Mouse (Mus musculus) limb, embryonic 13.5 days (tissue): Measurements from ENCODE around the gene Hhat. TPM values are rescaled to one million over a fixed set of nuclear protein-coding genes. Genes with fewer than 3 reads are reported as not detected.

ENCODE experiments used
- ATAC-seq: fragments of 200-750 bp; cut with Nextera tagmentation; 2 replicates; pipeline ENCODE4 v1.8.0; 2017; ENCODE audit warnings: low read depth, moderate number of reproducible peaks, moderate TSS enrichment; ENCODE audit not compliant: low FRiP score
- H3K27ac ChIP-seq: fragments of 300-500 bp; sonication (generic); 2 replicates; pipeline ENCODE4 v1.5.1; 2015; ENCODE audit warnings: inconsistent platforms, mild to moderate bottlenecking, moderate library complexity
- H3K27me3 ChIP-seq: fragments of 300-500 bp; sonication (generic); 2 replicates; pipeline ENCODE4 v1.6.1; 2015; ENCODE audit warnings: mild to moderate bottlenecking, inconsistent platforms
- H3K36me3 ChIP-seq: fragments of 300-500 bp; sonication (generic); 2 replicates; pipeline ENCODE4 v1.6.1; 2015; ENCODE audit warnings: inconsistent platforms, mild to moderate bottlenecking, moderate library complexity
- H3K4me1 ChIP-seq: fragments of 300-500 bp; sonication (generic); 2 replicates; pipeline ENCODE4 v1.6.1; 2015; ENCODE audit warnings: inconsistent platforms
- H3K4me2 ChIP-seq: fragments of 300-500 bp; sonication (generic); replicated peaks from 2 replicates; pipeline ENCODE4 v1.6.1; 2015; ENCODE audit warnings: inconsistent platforms, mild to moderate bottlenecking, moderate library complexity
- H3K4me3 ChIP-seq: fragments of 300-500 bp; sonication (generic); 2 replicates; pipeline ENCODE4 v1.5.1; 2015; ENCODE audit warnings: moderate library complexity, mild to moderate bottlenecking, inconsistent platforms
- H3K9ac ChIP-seq: fragments of 300-500 bp; sonication (generic); 2 replicates; pipeline ENCODE4 v1.6.1; 2015; ENCODE audit warnings: mild to moderate bottlenecking, inconsistent platforms
- H3K9me3 ChIP-seq: fragments of 300-500 bp; sonication (generic); 2 replicates; pipeline ENCODE4 v1.6.1; 2016; ENCODE audit warnings: inconsistent platforms
- WGBS: fragments of 180-500 bp; shearing (Covaris S2); methylation state at CpG from one replicate; pipeline ENCODE4 v1.1.7; 2015; 5-methylcytosine and 5-hydroxymethylcytosine counted together
- polyA plus RNA-seq: library from polyadenylated mRNA; unstranded; fragments of >200 nt; fragmentation: Nextera tagmentation; extraction: Ambion mirVana; gene quantifications from 2 replicates; pipeline ENCODE4 v1.2.1, GENCODE M21; 2015

Hhat gene
- polyA plus RNA-seq, 1 experiment from 2014 or later: 10.6 TPM

- Histone ChIP-seq H3K4me1 (peaks cover 13% of the 10 kb centered on the region), H3K36me3 (no peaks in the 10 kb centered on the region), H3K27me3 (no peaks in the 10 kb centered on the region), H3K27ac (no peak overlapping the region), H3K4me3 (no peak overlapping the region), H3K9ac (no peak overlapping the region), H3K9me3 (no peaks in the 10 kb centered on the region), H3K4me2 (no peak overlapping the region)
- ATAC-seq: 0 out of 2 replicates have a peak, but pooled peaks have one; percentile 41
- 38% methylated on average over 5 of the region's 5 CpGs for WGBS
Measured at GRCm38 (mm10) chr1:192604413-192604812, 166.6 kb downstream of the Hhat start.

GRCm38 (mm10) chr1:192603556-192603955 is 167.5 kb downstream of the Hhat start:
- H3K9ac ChIP-seq: no peak overlapping the region
- peaks cover 13% of the 10 kb centered on the region for H3K4me1 ChIP-seq
- H3K36me3 ChIP-seq: no peaks in the 10 kb centered on the region
- no peaks in the 10 kb centered on the region for H3K27me3 ChIP-seq
- ATAC-seq: no peak
- no peak overlapping the region for H3K4me2 ChIP-seq
- no peaks in the 10 kb centered on the region for H3K9me3 ChIP-seq
- no peak overlapping the region for H3K4me3 ChIP-seq
- 28% methylated on average over 7 of the region's 7 CpGs for WGBS
- no peak overlapping the region for H3K27ac ChIP-seq

GRCm38 (mm10) chr1:192601206-192601605 is 169.8 kb downstream of the Hhat start:
- no peak overlapping the region for H3K9ac ChIP-seq
- no peak overlapping the region for H3K4me3 ChIP-seq
- no peak for ATAC-seq
- H3K36me3 ChIP-seq: no peaks in the 10 kb centered on the region
- 91% methylated on average over 3 of the region's 3 CpGs for WGBS
- H3K27ac ChIP-seq: no peak overlapping the region
- no peaks in the 10 kb centered on the region for H3K27me3 ChIP-seq
- no peaks in the 10 kb centered on the region for H3K9me3 ChIP-seq
- H3K4me1 ChIP-seq: peaks cover 13% of the 10 kb centered on the region
- no peak overlapping the region for H3K4me2 ChIP-seq

- 83% methylated on average over 7 of the region's 7 CpGs for WGBS
- H3K4me3 ChIP-seq: no peak overlapping the region
- no peak for ATAC-seq
- H3K9me3 ChIP-seq: no peaks in the 10 kb centered on the region
- no peaks in the 10 kb centered on the region for H3K27me3 ChIP-seq
- no peak overlapping the region for H3K4me2 ChIP-seq
- no peak overlapping the region for H3K27ac ChIP-seq
- no peaks in the 10 kb centered on the region for H3K36me3 ChIP-seq
- peaks cover 13% of the 10 kb centered on the region for H3K4me1 ChIP-seq
- no peak overlapping the region for H3K9ac ChIP-seq
Measured at GRCm38 (mm10) chr1:192599746-192600145, 171.3 kb downstream of the Hhat start.

- Histone ChIP-seq H3K36me3 (no peaks in the 10 kb centered on the region), H3K4me2 (no peak overlapping the region), H3K4me3 (no peak overlapping the region), H3K9ac (no peak overlapping the region), H3K4me1 (no peaks in the 10 kb centered on the region), H3K27me3 (no peaks in the 10 kb centered on the region), H3K27ac (no peak overlapping the region), H3K9me3 (no peaks in the 10 kb centered on the region)
- 47% methylated on average over 2 of the region's 2 CpGs for WGBS
- ATAC-seq: peak; percentile 80
Measured at GRCm38 (mm10) chr1:192598380-192598779, 172.6 kb downstream of the Hhat start.

- Histone ChIP-seq H3K4me2 (no peak overlapping the region), H3K9me3 (no peaks in the 10 kb centered on the region), H3K36me3 (no peaks in the 10 kb centered on the region), H3K27me3 (no peaks in the 10 kb centered on the region), H3K4me3 (no peak overlapping the region), H3K4me1 (no peaks in the 10 kb centered on the region), H3K9ac (no peak overlapping the region), H3K27ac (no peak overlapping the region)
- 70% methylated on average over 4 of the region's 4 CpGs for WGBS
- ATAC-seq: no peak
Measured at GRCm38 (mm10) chr1:192595426-192595825, 175.6 kb downstream of the Hhat start.

GRCm38 (mm10) chr1:192593492-192593891 is 177.5 kb downstream of the Hhat start:
- Histone ChIP-seq H3K27ac (no peak overlapping the region), H3K9me3 (no peaks in the 10 kb centered on the region), H3K4me1 (0 out of 2 replicates have a peak, but pooled peaks cover under 1% of the 10 kb centered on the region), H3K36me3 (no peaks in the 10 kb centered on the region), H3K4me2 (no peak overlapping the region), H3K4me3 (no peak overlapping the region), H3K27me3 (no peaks in the 10 kb centered on the region), H3K9ac (no peak overlapping the region)
- 76% methylated on average over 3 of the region's 3 CpGs for WGBS
- no peak for ATAC-seq

GRCm38 (mm10) chr1:192587451-192587850 is 183.6 kb downstream of the Hhat start:
- no peak for ATAC-seq
- Histone ChIP-seq H3K9ac (no peak overlapping the region), H3K27ac (no peak overlapping the region), H3K9me3 (no peaks in the 10 kb centered on the region), H3K4me1 (0 out of 2 replicates have a peak, but pooled peaks cover 9% of the 10 kb centered on the region), H3K27me3 (no peaks in the 10 kb centered on the region), H3K36me3 (no peaks in the 10 kb centered on the region), H3K4me2 (no peak overlapping the region), H3K4me3 (no peak overlapping the region)
- WGBS: 85% methylated on average over 9 of the region's 9 CpGs

- ATAC-seq: no peak
- Histone ChIP-seq H3K27ac (no peak overlapping the region), H3K4me2 (no peak overlapping the region), H3K36me3 (no peaks in the 10 kb centered on the region), H3K9ac (no peak overlapping the region), H3K4me3 (no peak overlapping the region), H3K4me1 (0 out of 2 replicates have a peak, but pooled peaks cover 9% of the 10 kb centered on the region), H3K27me3 (no peaks in the 10 kb centered on the region), H3K9me3 (no peaks in the 10 kb centered on the region)
Measured at GRCm38 (mm10) chr1:192585289-192585688, 185.7 kb downstream of the Hhat start.

- H3K36me3 ChIP-seq: no peaks in the 10 kb centered on the region
- H3K4me1 ChIP-seq: 0 out of 2 replicates have a peak, but pooled peaks cover 2% of the 10 kb centered on the region
- H3K4me2 ChIP-seq: no peak overlapping the region
- no peak for ATAC-seq
- no peak overlapping the region for H3K9ac ChIP-seq
- no peak overlapping the region for H3K4me3 ChIP-seq
- WGBS: 77% methylated on average over 1 of the region's 2 CpGs
- no peak overlapping the region for H3K27ac ChIP-seq
- no peaks in the 10 kb centered on the region for H3K27me3 ChIP-seq
- H3K9me3 ChIP-seq: no peaks in the 10 kb centered on the region
Measured at GRCm38 (mm10) chr1:192582921-192583320, 188.1 kb downstream of the Hhat start.

GRCm38 (mm10) chr1:192564691-192565090 is 206.3 kb downstream of the Hhat start:
- H3K4me3 ChIP-seq: no peak overlapping the region
- H3K9ac ChIP-seq: no peak overlapping the region
- H3K4me2 ChIP-seq: no peak overlapping the region
- H3K27me3 ChIP-seq: no peaks in the 10 kb centered on the region
- H3K27ac ChIP-seq: no peak overlapping the region
- H3K9me3 ChIP-seq: no peaks in the 10 kb centered on the region
- no peaks in the 10 kb centered on the region for H3K36me3 ChIP-seq
- no peaks in the 10 kb centered on the region for H3K4me1 ChIP-seq
- no peak for ATAC-seq

- no peak for ATAC-seq
- H3K27ac ChIP-seq: no peak overlapping the region
- no peak overlapping the region for H3K4me2 ChIP-seq
- no peaks in the 10 kb centered on the region for H3K9me3 ChIP-seq
- H3K27me3 ChIP-seq: no peaks in the 10 kb centered on the region
- H3K4me1 ChIP-seq: no peaks in the 10 kb centered on the region
- no peaks in the 10 kb centered on the region for H3K36me3 ChIP-seq
- H3K9ac ChIP-seq: no peak overlapping the region
- WGBS: 88% methylated on average over 1 of the region's 1 CpGs
- no peak overlapping the region for H3K4me3 ChIP-seq
Measured at GRCm38 (mm10) chr1:192559341-192559740, 211.7 kb downstream of the Hhat start.

GRCm38 (mm10) chr1:192557978-192558594 is 212.9 kb downstream of the Hhat start:
- H3K27ac ChIP-seq: no peak overlapping the region
- no peaks in the 10 kb centered on the region for H3K36me3 ChIP-seq
- no peaks in the 10 kb centered on the region for H3K9me3 ChIP-seq
- H3K9ac ChIP-seq: no peak overlapping the region
- no peaks in the 10 kb centered on the region for H3K27me3 ChIP-seq
- WGBS: 70% methylated on average over 5 of the region's 5 CpGs
- no peak overlapping the region for H3K4me2 ChIP-seq
- ATAC-seq: no peak; the same call in 1 of the 2 replicates
- H3K4me1 ChIP-seq: no peaks in the 10 kb centered on the region
- no peak overlapping the region for H3K4me3 ChIP-seq
